Mouse (Mus musculus) cortical plate, adult 2 months (tissue): ENCODE results near the gene Brf1. TPM values are rescaled to one million over a fixed set of nuclear protein-coding genes. Genes with fewer than 3 reads are reported as not detected.

ENCODE experiments used
- H3K27ac ChIP-seq: fragments of 200-500 bp; 2 replicates; pipeline ENCODE4 v1.5.1; 2012; ENCODE audit warnings: low read length, control low read depth, inconsistent platforms; ENCODE audit not compliant: insufficient read depth
- H3K4me1 ChIP-seq: fragments of 200-500 bp; 2 replicates; pipeline ENCODE4 v1.6.1; 2011; ENCODE audit warnings: low read length; ENCODE audit not compliant: control insufficient read depth, insufficient read depth
- H3K4me3 ChIP-seq: fragments of 200-500 bp; 2 replicates; pipeline ENCODE4 v1.5.1; 2011; ENCODE audit warnings: mild to moderate bottlenecking, low read length, control low read depth; ENCODE audit not compliant: insufficient read depth
- CTCF ChIP-seq: fragments of 200-500 bp; IDR thresholded peaks from 2 replicates; pipeline ENCODE4 v1.5.1; 2011; ENCODE audit warnings: mild to moderate bottlenecking, control low read depth, low read length; ENCODE audit not compliant: insufficient read depth; ENCODE audit errors: extremely low read depth
- POLR2A ChIP-seq: fragments of 200-500 bp; IDR thresholded peaks from 2 replicates; pipeline ENCODE4 v1.6.1; 2011; ENCODE audit warnings: mild to moderate bottlenecking, low read length, control low read depth; ENCODE audit not compliant: insufficient read depth; ENCODE audit errors: extremely low read depth
- polyA plus RNA-seq: library from polyadenylated mRNA; depleted of rRNA; stranded (reverse); fragments of >200 nt; gene quantifications from 2 replicates; pipeline ENCODE4 v1.2.3, GENCODE M21; 2012; rRNA removed

The Brf1 gene
- 38.8 and 39.6 TPM in 2 replicates for polyA plus RNA-seq

- TF ChIP-seq POLR2A (peak; percentile 44), CTCF (no peak)
- Histone ChIP-seq H3K4me1 (peaks cover 2% of the 10 kb centered on the region; the same call in 1 of the 2 replicates), H3K27ac (peak within 1 kb of the TSS; percentile 94), H3K4me3 (peak within 1 kb of the TSS; percentile 93)
These were observed at the start of gene Brf1 for GRCm38 (mm10) chr12:113000294-113001132. Brf1 (minus strand) TSS chr12:113000704.

- no peak for TF ChIP-seq POLR2A
- TF ChIP-seq CTCF, result no peak
- H3K4me1 ChIP-seq, result peaks cover 1% of the 10 kb centered on the region; the same call in 1 of the 2 replicates
- H3K4me3 ChIP-seq, result no peak overlapping the region
- no peak overlapping the region for H3K27ac ChIP-seq
These were observed 49.3 kb upstream of the Brf1 start for GRCm38 (mm10) chr12:113049836-113050235.

DNA sequence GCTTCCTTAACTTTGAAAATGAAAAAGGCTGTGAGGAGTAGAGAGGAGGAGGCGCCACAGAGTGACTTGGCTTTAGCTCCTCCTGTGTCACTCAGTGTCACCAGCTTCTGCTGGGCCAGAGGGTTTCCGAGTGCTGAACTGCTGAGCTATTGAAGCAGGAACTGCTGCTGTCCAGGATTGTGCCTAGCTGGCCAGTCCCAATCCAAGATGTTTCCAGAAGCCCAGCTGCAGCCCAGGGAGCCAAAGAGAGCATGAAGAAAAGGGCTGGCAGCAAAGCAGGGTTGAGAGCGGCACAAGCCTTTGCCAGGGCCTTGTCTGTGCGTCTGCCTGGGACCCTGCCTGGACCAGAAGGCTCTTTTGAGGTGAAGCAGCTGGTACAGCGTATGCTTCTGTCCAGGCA lies 47.6 kb upstream of the Brf1 start:
- TF ChIP-seq POLR2A, result no peak
- no peak overlapping the region for H3K4me3 ChIP-seq
- H3K4me1 ChIP-seq, result peaks cover 1% of the 10 kb centered on the region; the same call in 1 of the 2 replicates
- no peak overlapping the region for H3K27ac ChIP-seq

- Histone ChIP-seq H3K27ac (no peak overlapping the region), H3K4me1 (peaks cover 1% of the 10 kb centered on the region; the same call in 1 of the 2 replicates), H3K4me3 (no peak overlapping the region)
- TF ChIP-seq POLR2A (no peak), CTCF (no peak)
These were observed 46.4 kb upstream of the Brf1 start for GRCm38 (mm10) chr12:113046861-113047260.

DNA sequence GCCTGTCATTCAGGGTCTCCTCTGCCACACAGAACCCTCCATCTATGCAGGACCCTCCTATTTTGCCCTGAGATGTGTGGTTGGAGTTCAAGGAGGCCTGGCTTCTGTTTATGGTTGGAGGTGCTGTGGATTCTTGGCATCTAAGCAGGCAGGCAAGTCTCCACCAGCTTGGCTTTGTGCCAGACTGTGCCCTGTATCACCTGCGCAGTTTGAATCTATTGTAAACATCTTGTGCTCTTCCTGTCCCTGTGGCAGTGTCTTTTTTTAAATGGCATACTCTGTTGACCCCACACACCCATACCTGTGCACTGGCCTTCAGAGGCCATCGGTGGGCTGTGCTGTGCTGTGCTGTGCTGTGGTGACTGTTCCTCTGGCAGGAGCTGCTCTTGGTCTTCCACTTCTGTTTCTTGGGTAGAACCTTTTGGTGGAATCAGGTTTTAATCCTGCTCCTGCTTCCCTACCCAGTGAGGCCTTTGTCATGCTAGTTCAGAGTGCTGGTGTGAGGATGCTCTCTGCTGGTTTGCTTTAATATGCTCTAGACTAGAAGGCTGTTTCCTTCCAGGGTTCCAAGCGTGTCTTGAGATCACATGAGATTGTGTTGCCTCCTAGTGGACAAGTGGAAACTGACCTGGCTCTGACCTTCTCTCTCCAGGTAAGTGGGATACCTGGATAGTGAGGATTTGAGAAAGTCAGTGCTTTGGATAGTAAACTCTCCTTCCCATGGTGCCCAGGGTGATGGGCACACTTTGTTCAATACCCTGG lies 44.6 kb upstream of the Brf1 start:
- TF ChIP-seq POLR2A, result no peak
- TF ChIP-seq CTCF, result peak; percentile 33; the same call in 1 of the 2 replicates
- Histone ChIP-seq H3K4me1 (peaks cover 5% of the 10 kb centered on the region; the same call in 1 of the 2 replicates), H3K27ac (no peak overlapping the region), H3K4me3 (no peak overlapping the region)

DNA sequence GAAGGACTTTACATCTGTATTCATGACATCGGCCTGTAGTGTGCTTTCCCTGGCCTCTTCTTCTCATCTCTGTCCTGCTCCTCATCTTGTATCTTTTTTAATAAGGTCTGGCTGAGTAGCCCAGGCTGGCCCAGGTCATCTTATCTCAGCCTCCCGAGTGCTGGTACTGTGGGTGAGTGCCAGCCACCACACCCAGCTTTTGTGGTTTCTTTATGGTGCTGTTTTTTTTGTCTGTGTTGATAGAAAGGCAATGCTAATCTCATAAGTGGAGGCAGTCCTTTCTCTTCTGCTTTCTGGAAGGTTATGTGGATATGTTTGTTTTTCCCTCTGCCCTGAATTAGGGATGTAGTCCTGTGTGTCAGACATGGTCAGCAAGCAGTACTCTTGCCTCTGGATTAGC lies 42.0 kb upstream of the Brf1 start:
- TF ChIP-seq POLR2A (no peak), CTCF (no peak)
- Histone ChIP-seq H3K4me1 (peaks cover 5% of the 10 kb centered on the region; the same call in 1 of the 2 replicates), H3K4me3 (no peak overlapping the region), H3K27ac (no peak overlapping the region)

DNA sequence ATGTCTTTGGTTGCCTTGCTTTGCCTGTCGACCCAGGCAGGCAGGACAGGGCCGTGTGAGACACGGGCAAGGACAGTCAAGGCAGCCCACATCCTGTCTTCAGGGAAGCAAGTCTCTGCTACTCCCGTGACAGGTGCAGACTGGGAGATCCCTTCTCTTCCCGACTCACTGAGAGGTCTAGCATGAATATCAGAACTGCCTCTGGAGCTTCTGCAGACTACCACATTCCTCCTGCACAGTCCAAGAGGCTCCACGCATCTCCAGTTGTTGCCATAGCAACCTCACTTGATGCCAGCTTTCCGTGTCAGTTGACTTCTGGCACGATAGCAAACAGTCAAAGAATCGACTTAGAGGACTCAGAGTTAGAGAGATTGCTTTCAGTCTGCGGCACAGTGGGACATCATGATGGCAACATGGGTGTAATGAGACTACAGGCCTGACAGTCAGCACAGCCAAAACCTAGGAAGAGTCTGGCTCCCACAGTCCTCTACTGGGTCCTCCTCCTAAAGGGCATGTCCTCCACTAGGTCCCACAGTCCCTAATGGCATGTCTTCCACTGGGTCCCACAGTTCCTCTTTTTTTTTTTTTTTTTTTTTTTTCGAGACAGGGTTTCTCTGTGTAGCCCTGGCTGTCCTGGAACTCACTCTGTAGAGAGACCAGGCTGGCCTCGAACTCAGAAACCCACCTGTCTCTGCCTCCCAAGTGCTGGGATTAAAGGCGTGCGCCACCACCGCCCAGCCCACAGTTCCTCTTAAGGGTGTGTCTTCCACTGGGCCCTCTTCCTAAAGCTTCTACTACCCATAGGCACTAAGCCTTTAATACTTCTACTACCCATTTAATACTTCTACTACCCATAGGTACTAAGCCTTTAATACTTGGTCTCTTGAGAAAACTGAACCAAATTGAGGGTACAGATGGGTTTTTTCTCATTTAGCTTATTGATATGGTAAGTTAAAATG lies 41.3 kb upstream of the Brf1 start:
- Histone ChIP-seq H3K4me3 (no peak overlapping the region), H3K4me1 (peaks cover 4% of the 10 kb centered on the region; the same call in 1 of the 2 replicates), H3K27ac (no peak overlapping the region)
- no peak for TF ChIP-seq POLR2A

GRCm38 (mm10) chr12:113038414-113038813 lies 37.9 kb upstream of the Brf1 start:
- H3K4me3 ChIP-seq, result no peak overlapping the region
- TF ChIP-seq CTCF, result no peak
- no peak for TF ChIP-seq POLR2A

DNA sequence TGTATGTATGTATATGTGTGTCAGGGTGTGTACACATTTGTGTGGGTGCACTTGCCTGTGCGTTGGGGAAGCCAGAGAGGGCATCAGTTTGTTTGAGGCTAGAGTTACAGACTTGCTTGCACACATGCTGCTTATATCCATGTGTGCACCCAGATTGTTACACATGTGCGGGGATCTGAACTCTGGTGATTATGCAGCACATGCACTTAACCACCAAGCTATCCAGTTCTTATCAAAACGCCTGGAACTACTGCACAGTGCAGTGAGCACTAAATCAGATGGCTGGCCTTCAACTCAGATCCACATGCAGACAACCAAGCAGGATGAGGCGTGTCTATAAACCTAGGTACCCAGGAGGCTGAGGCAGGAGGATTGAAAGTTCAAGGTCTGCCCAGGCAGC lies 36.5 kb upstream of the Brf1 start:
- no peak overlapping the region for H3K4me3 ChIP-seq
- peaks cover 5% of the 10 kb centered on the region; the same call in 1 of the 2 replicates for H3K4me1 ChIP-seq
- TF ChIP-seq CTCF (no peak), POLR2A (no peak)
- no peak overlapping the region for H3K27ac ChIP-seq

More at GRCm38 (mm10) chr12:113038414-113038813, 37.9 kb upstream of the Brf1 start:
- peaks cover 4% of the 10 kb centered on the region; the same call in 1 of the 2 replicates for H3K4me1 ChIP-seq
- H3K27ac ChIP-seq, result no peak overlapping the region
